Mouse (Mus musculus) CH12.LX (cell line): ENCODE results near the gene Fam240a.

Source experiments
- CHD1 ChIP-seq: IDR thresholded peaks from 2 replicates; pipeline ENCODE4 v1.6.1; 2012; ENCODE audit warnings: low read depth, low read length, improper control_type of control experiment, inconsistent platforms
- CTCF ChIP-seq, 2 experiments: IDR thresholded peaks in 1 of 2; conservative IDR thresholded peaks in 1 of 2; 2 replicates each; pipeline ENCODE4 v1.5.1; 2011 to 2012; ENCODE audit warnings: low read depth in 2 of 2, low read length in 2 of 2, improper control_type of control experiment in 1 of 2, inconsistent platforms in 1 of 2, mild to moderate bottlenecking in 1 of 2, moderate library complexity in 1 of 2
- ELF1 ChIP-seq: IDR thresholded peaks from 2 replicates; pipeline ENCODE4 v1.6.1; 2014; ENCODE audit warnings: low read depth, mild to moderate bottlenecking, inconsistent platforms, low read length, improper control_type of control experiment
- EP300 ChIP-seq: IDR thresholded peaks from 2 replicates; pipeline ENCODE4 v1.6.1; 2011; ENCODE audit warnings: low read length, improper control_type of control experiment
- JUND ChIP-seq: conservative IDR thresholded peaks from 2 replicates; pipeline ENCODE4 v1.6.1; 2011; ENCODE audit warnings: low read depth, low read length, improper control_type of control experiment
- KAT2A ChIP-seq: IDR thresholded peaks from 2 replicates; pipeline ENCODE4 v1.6.1; 2012; ENCODE audit warnings: low read length, improper control_type of control experiment, inconsistent platforms; ENCODE audit not compliant: insufficient replicate concordance
- MAFK ChIP-seq: IDR thresholded peaks from 2 replicates; pipeline ENCODE4 v1.6.1; 2011; ENCODE audit warnings: low read length, improper control_type of control experiment; ENCODE audit not compliant: insufficient replicate concordance
- MEF2A ChIP-seq: IDR thresholded peaks from 2 replicates; pipeline ENCODE4 v1.6.1; 2014; ENCODE audit warnings: low read depth, mild to moderate bottlenecking, inconsistent platforms, low read length, improper control_type of control experiment, borderline replicate concordance
- PAX5 ChIP-seq: IDR thresholded peaks from 2 replicates; pipeline ENCODE4 v1.6.1; 2012; ENCODE audit warnings: low read length, inconsistent platforms, mixed read lengths
- POLR2A ChIP-seq: IDR thresholded peaks from 2 replicates; pipeline ENCODE4 v1.6.1; 2011; ENCODE audit warnings: low read depth, mild to moderate bottlenecking, improper control_type of control experiment, low read length
- UBTF ChIP-seq: IDR thresholded peaks from 2 replicates; pipeline ENCODE4 v1.6.1; 2012; ENCODE audit warnings: low read depth, mild to moderate bottlenecking, inconsistent platforms, low read length, improper control_type of control experiment, moderate library complexity

DNA sequence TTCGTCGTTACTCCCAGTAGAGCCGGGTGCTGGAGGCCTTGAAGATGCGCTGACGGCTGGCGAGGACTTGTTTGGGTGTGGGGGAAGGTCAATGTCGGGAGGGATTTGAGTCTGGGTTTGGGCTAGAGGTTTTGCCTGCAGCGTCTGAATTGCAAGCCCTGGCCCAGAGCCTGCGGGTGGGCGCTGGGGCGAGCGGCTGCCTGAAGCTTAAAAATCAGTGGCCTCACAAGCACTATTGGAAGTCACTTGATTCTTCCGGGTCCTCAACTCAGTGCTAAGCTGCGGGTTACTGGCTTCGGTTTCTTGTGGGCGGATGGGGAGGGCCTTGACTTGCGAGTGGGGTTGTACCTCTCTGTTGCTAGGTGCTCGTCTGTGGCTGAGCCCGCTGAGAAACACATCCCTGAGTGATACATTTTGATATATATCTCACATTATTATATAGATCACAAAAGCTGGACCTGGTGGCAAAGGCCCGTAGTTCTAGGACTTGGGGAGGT is 29.9 kb upstream of the Fam240a start:
- TF ChIP-seq UBTF (no peak), CHD1 (no peak), CTCF (conservative IDR thresholded peaks at IDR 0.05 in 1 of 2, IDR thresholded peaks at IDR 0.05 in 1 of 2; ENCODE audit: low read depth in 2 of 2, low read length in 2 of 2) (no peak), ELF1 (no peak), MAFK (no peak), PAX5 (no peak), MEF2A (no peak), POLR2A (no peak), KAT2A (no peak), EP300 (no peak), JUND (no peak)
